Mouse (Mus musculus) heart, embryonic 12.5 days (tissue): Measurements from ENCODE around the gene Brwd3. TPM values are rescaled to one million over a fixed set of nuclear protein-coding genes. Genes with fewer than 3 reads are reported as not detected.
A peak's percentile ranks its signal among the peaks of the same experiment; 100 is the strongest.

Source experiments
- ATAC-seq: fragments of 200-750 bp; cut with Nextera tagmentation; 2 replicates; pipeline ENCODE4 v1.8.0; 2017; ENCODE audit warnings: moderate TSS enrichment, moderate library complexity; ENCODE audit not compliant: insufficient number of reproducible peaks, low FRiP score
- H3K27ac ChIP-seq: fragments of 300-500 bp; sonication (generic); 2 replicates; pipeline ENCODE4 v1.5.1; 2016; ENCODE audit warnings: mild to moderate bottlenecking, moderate library complexity; ENCODE audit not compliant: poor library complexity, severe bottlenecking
- H3K27me3 ChIP-seq: fragments of 300-500 bp; sonication (generic); replicated peaks from 2 replicates; pipeline ENCODE4 v1.6.1; 2016; ENCODE audit warnings: mild to moderate bottlenecking, moderate library complexity
- H3K36me3 ChIP-seq: fragments of 300-500 bp; sonication (generic); 2 replicates; pipeline ENCODE4 v1.6.1; 2016; ENCODE audit warnings: mild to moderate bottlenecking, moderate library complexity
- H3K4me1 ChIP-seq: fragments of 300-500 bp; sonication (generic); replicated peaks from 2 replicates; pipeline ENCODE4 v1.6.1; 2016; ENCODE audit warnings: mild to moderate bottlenecking
- H3K4me2 ChIP-seq: fragments of 300-500 bp; sonication (generic); 2 replicates; pipeline ENCODE4 v1.6.1; 2016; ENCODE audit warnings: mild to moderate bottlenecking, moderate library complexity
- H3K4me3 ChIP-seq: fragments of 300-500 bp; sonication (generic); 2 replicates; pipeline ENCODE4 v1.5.1; 2016; ENCODE audit warnings: mild to moderate bottlenecking
- H3K9ac ChIP-seq: fragments of 300-500 bp; sonication (generic); 2 replicates; pipeline ENCODE4 v1.6.1; 2016; ENCODE audit warnings: mild to moderate bottlenecking, moderate library complexity
- H3K9me3 ChIP-seq: fragments of 300-500 bp; sonication (generic); replicated peaks from 2 replicates; pipeline ENCODE4 v1.6.1; 2016; ENCODE audit warnings: mild to moderate bottlenecking, moderate library complexity
- WGBS: fragments of 180-500 bp; shearing (Covaris S2); methylation state at CpG from one replicate; pipeline ENCODE4 v1.1.7; 2016; 5-methylcytosine and 5-hydroxymethylcytosine counted together
- polyA plus RNA-seq: library from polyadenylated mRNA; unstranded; fragments of >200 nt; fragmentation: Nextera tagmentation; extraction: Ambion mirVana; gene quantifications from 2 replicates; pipeline ENCODE4 v1.2.1, GENCODE M21; 2016

Gene Brwd3
- polyA plus RNA-seq, 1 experiment from 2014 or later: 3.2 TPM

GRCm38 (mm10) chrX:108731755-108732154, 102.4 kb downstream of the Brwd3 start:
- Histone ChIP-seq H3K4me2 (no peak overlapping the region), H3K36me3 (no peaks in the 10 kb centered on the region), H3K9me3 (no peaks in the 10 kb centered on the region), H3K27me3 (no peaks in the 10 kb centered on the region), H3K4me3 (no peak overlapping the region), H3K4me1 (0 out of 2 replicates have a peak, but pooled peaks cover 4% of the 10 kb centered on the region), H3K27ac (no peak overlapping the region), H3K9ac (no peak overlapping the region)
- no peak for ATAC-seq

- Histone ChIP-seq H3K4me2 (no peak overlapping the region), H3K9me3 (no peaks in the 10 kb centered on the region), H3K9ac (no peak overlapping the region), H3K36me3 (no peaks in the 10 kb centered on the region), H3K27ac (peak overlapping the region; percentile 16; the same call in 1 of the 2 replicates), H3K4me3 (no peak overlapping the region), H3K27me3 (no peaks in the 10 kb centered on the region), H3K4me1 (0 out of 2 replicates have a peak, but pooled peaks cover 4% of the 10 kb centered on the region)
- WGBS: 57% methylated on average over 1 of the region's 1 CpGs
- no peak for ATAC-seq
These were observed 104.6 kb downstream of the Brwd3 start for GRCm38 (mm10) chrX:108729564-108729963.

GRCm38 (mm10) chrX:108729068-108729467, 105.1 kb downstream of the Brwd3 start:
- no peak overlapping the region for H3K9ac ChIP-seq
- no peak overlapping the region for H3K4me3 ChIP-seq
- H3K27ac ChIP-seq: peak overlapping the region; percentile 16; the same call in 1 of the 2 replicates
- H3K36me3 ChIP-seq: no peaks in the 10 kb centered on the region
- 0 out of 2 replicates have a peak, but pooled peaks cover 4% of the 10 kb centered on the region for H3K4me1 ChIP-seq
- ATAC-seq: no peak
- 56% methylated on average over 3 of the region's 3 CpGs for WGBS
- no peak overlapping the region for H3K4me2 ChIP-seq
- no peaks in the 10 kb centered on the region for H3K27me3 ChIP-seq
- no peaks in the 10 kb centered on the region for H3K9me3 ChIP-seq

GRCm38 (mm10) chrX:108728334-108728733, 105.8 kb downstream of the Brwd3 start:
- no peak overlapping the region for H3K27ac ChIP-seq
- no peak overlapping the region for H3K4me2 ChIP-seq
- H3K9ac ChIP-seq: no peak overlapping the region
- ATAC-seq: no peak
- no peaks in the 10 kb centered on the region for H3K36me3 ChIP-seq
- 73% methylated on average over 3 of the region's 3 CpGs for WGBS
- no peaks in the 10 kb centered on the region for H3K27me3 ChIP-seq
- no peak overlapping the region for H3K4me3 ChIP-seq
- H3K9me3 ChIP-seq: no peaks in the 10 kb centered on the region
- 0 out of 2 replicates have a peak, but pooled peaks cover 4% of the 10 kb centered on the region for H3K4me1 ChIP-seq

- Histone ChIP-seq H3K4me1 (0 out of 2 replicates have a peak, but pooled peaks cover 3% of the 10 kb centered on the region), H3K4me3 (no peak overlapping the region), H3K9ac (no peak overlapping the region), H3K36me3 (no peaks in the 10 kb centered on the region), H3K9me3 (no peaks in the 10 kb centered on the region), H3K27ac (no peak overlapping the region), H3K4me2 (no peak overlapping the region), H3K27me3 (no peaks in the 10 kb centered on the region)
- no peak for ATAC-seq
These were observed 109.9 kb downstream of the Brwd3 start for GRCm38 (mm10) chrX:108724241-108724640.

GRCm38 (mm10) chrX:108722447-108722846, 111.7 kb downstream of the Brwd3 start:
- Histone ChIP-seq H3K4me1 (no peaks in the 10 kb centered on the region), H3K9me3 (no peaks in the 10 kb centered on the region), H3K4me3 (no peak overlapping the region), H3K36me3 (no peaks in the 10 kb centered on the region), H3K27ac (no peak overlapping the region), H3K9ac (no peak overlapping the region), H3K27me3 (no peaks in the 10 kb centered on the region), H3K4me2 (no peak overlapping the region)
- 90% methylated on average over 1 of the region's 1 CpGs for WGBS
- no peak for ATAC-seq

GRCm38 (mm10) chrX:108704312-108704711, 129.9 kb downstream of the Brwd3 start:
- no peak overlapping the region for H3K4me2 ChIP-seq
- no peak overlapping the region for H3K4me3 ChIP-seq
- H3K27ac ChIP-seq: no peak overlapping the region
- no peak for ATAC-seq
- no peak overlapping the region for H3K9ac ChIP-seq
- no peaks in the 10 kb centered on the region for H3K9me3 ChIP-seq
- H3K27me3 ChIP-seq: no peaks in the 10 kb centered on the region
- H3K36me3 ChIP-seq: no peaks in the 10 kb centered on the region
- WGBS: 79% methylated on average over 2 of the region's 2 CpGs
- H3K4me1 ChIP-seq: no peaks in the 10 kb centered on the region

Other genes with a start within 250 kb of the Brwd3 start
- gene Gm379, start 169.5 kb downstream of the Brwd3 start, polyA plus RNA-seq: not detected in 2 replicates
- gene Hmgn5, start 179.0 kb upstream of the Brwd3 start, polyA plus RNA-seq: 22.3 and 22.4 TPM in 2 replicates